Mouse (Mus musculus): ENCODE measurements around the gene Ust.

- TF ChIP-seq CTCF (IDR thresholded peaks at IDR 0.05) = no peak
- no peak for TF ChIP-seq EP300 (IDR thresholded peaks at IDR 0.05; ENCODE audit: insufficient read depth, low read depth, low read length)
- TF ChIP-seq POLR2A (IDR thresholded peaks at IDR 0.05; ENCODE audit: insufficient read depth, low read depth, low read length) = no peak
Observed at GRCm38 (mm10) chr10:8465216-8465615, 53.4 kb downstream of the Ust start.

Data from heart, adult 2 months (tissue).